Mouse (Mus musculus): ENCODE data around the gene Skap2. TPM values are rescaled to one million over a fixed set of nuclear protein-coding genes. Genes with fewer than 3 reads are reported as not detected.
A peak's percentile ranks its signal among the peaks of the same experiment; 100 is the strongest.

Skap2 gene
- total and polyA plus RNA-seq, 2 experiments from 2014 or later = 11.5 to 12.5 TPM

DNA sequence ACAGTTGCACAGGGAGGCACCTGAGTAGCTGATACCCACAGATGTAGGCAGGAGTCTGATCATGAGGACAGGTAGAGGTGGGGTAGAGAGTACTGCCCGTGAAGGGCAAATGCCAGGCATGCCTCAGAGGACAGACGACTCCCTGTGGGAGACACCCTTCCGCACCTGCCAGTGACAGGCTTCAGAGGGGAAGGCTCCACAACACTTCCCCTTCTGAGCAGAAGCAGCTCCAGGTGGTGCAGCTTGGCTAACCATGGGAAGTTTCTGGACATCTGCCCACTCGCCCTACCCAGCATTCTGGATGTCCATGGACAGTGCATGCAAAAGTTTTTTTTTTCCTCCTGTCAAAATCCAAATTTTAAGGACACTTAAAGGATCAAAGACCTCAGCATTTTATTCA is 190.3 kb downstream of the Skap2 start:
- no peaks in the 10 kb centered on the region for H3K27me3 ChIP-seq (ENCODE audit: insufficient read depth, low read length)
- no peak overlapping the region for H3K4me2 ChIP-seq (ENCODE audit: low read depth, low read length, poor library complexity, severe bottlenecking)
- H3K9ac ChIP-seq (replicated peaks; ENCODE audit: low read length, poor library complexity, severe bottlenecking) = no peak overlapping the region
- DNase-seq (ENCODE audit: low spot score) (no peak), ATAC-seq (ENCODE audit: low FRiP score) (no peak)
- no peaks in the 10 kb centered on the region for H3K9me3 ChIP-seq (ENCODE audit: low read length)
- no peak overlapping the region for H3K27ac ChIP-seq (ENCODE audit: low read depth, low read length)
- TF ChIP-seq CTCF (IDR thresholded peaks at IDR 0.05) = no peak
- 86% methylated on average over 4 of the region's 4 CpGs for WGBS
- no peak overlapping the region for H3K4me3 ChIP-seq (ENCODE audit: low read depth, low read length)
- no peaks in the 10 kb centered on the region for H3K4me1 ChIP-seq (ENCODE audit: insufficient read depth, low read length)
- no peaks in the 10 kb centered on the region for H3K36me3 ChIP-seq (ENCODE audit: insufficient read depth, low read length)

DNA sequence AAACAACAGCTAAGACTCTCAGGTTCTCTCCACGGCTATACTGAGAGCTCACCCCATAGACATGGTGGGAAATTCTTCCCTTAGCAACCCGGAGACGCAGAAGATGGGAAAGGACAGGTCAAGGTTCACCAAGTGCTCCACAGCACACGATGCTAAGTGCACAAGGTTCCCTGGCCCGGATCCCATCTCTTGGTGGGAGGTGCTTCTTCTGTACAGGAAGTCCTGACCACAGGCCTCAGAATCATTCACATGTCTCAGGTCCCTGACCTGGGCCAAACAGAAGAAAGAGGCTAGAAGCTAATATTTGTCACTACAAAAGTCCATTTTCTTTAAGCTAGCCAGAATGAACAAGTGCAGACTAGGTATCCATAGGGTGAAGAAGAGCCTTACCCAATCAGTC is 191.5 kb downstream of the Skap2 start:
- Histone ChIP-seq H3K27ac (ENCODE audit: low read depth, low read length) (no peak overlapping the region), H3K4me3 (ENCODE audit: low read depth, low read length) (no peak overlapping the region), H3K4me2 (ENCODE audit: low read depth, low read length, poor library complexity, severe bottlenecking) (no peak overlapping the region), H3K36me3 (ENCODE audit: insufficient read depth, low read length) (no peaks in the 10 kb centered on the region), H3K4me1 (ENCODE audit: insufficient read depth, low read length) (no peaks in the 10 kb centered on the region), H3K27me3 (ENCODE audit: insufficient read depth, low read length) (no peaks in the 10 kb centered on the region), H3K9me3 (ENCODE audit: low read length) (no peaks in the 10 kb centered on the region), H3K9ac (replicated peaks; ENCODE audit: low read length, poor library complexity, severe bottlenecking) (no peak overlapping the region)
- TF ChIP-seq CTCF (IDR thresholded peaks at IDR 0.05) = no peak
- 83% methylated on average over 5 of the region's 5 CpGs for WGBS
- DNase-seq (ENCODE audit: low spot score) = no peak
- no peak for ATAC-seq (ENCODE audit: low FRiP score)

DNA sequence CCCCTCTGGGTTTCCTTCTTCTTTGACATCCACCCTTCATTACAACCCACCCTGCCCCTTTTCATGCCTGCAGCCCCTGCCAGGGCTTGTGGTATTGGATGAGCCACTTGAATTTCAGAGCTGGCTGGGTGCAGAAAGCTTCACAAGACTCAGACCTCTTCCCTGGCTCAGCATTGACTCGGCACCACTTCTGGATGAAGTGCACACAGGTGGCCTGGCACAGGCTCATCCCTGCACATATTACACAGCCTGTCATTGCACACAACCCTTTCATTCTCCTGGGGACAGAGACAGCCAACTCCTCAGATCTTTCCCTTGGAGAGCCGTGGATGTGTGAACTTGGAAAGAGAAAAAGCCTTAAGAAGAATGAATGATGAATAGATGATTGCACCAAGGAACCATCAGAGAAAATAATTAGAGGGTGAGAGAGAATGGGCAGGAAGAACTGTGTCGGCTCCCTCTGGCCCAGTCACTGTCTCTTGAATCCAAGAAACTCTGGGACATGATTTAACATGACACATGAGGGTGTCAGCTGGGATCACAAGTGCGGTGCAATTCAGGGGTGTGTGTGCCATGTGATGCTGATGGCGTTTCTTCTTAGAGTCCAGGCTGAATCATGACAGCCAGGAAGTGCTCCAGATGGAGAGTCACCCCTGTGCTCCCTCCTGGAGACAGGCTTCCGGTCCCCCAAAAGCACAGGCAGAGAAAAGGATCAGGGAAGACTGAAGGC is 195.3 kb downstream of the Skap2 start:
- H3K27ac ChIP-seq (ENCODE audit: low read depth, low read length) = no peak overlapping the region
- no peaks in the 10 kb centered on the region for H3K9me3 ChIP-seq (ENCODE audit: low read length)
- no peaks in the 10 kb centered on the region for H3K36me3 ChIP-seq (ENCODE audit: insufficient read depth, low read length)
- H3K4me2 ChIP-seq (ENCODE audit: low read depth, low read length, poor library complexity, severe bottlenecking) = no peak overlapping the region
- DNase-seq (ENCODE audit: low spot score) (peak; percentile 32), ATAC-seq (ENCODE audit: low FRiP score) (no peak)
- no peaks in the 10 kb centered on the region for H3K4me1 ChIP-seq (ENCODE audit: insufficient read depth, low read length)
- H3K9ac ChIP-seq (replicated peaks; ENCODE audit: low read length, poor library complexity, severe bottlenecking) = no peak overlapping the region
- H3K4me3 ChIP-seq (ENCODE audit: low read depth, low read length) = no peak overlapping the region
- 77% methylated on average over 6 of the region's 6 CpGs for WGBS
- no peak for TF ChIP-seq CTCF (IDR thresholded peaks at IDR 0.05)
- no peaks in the 10 kb centered on the region for H3K27me3 ChIP-seq (ENCODE audit: insufficient read depth, low read length)

DNA sequence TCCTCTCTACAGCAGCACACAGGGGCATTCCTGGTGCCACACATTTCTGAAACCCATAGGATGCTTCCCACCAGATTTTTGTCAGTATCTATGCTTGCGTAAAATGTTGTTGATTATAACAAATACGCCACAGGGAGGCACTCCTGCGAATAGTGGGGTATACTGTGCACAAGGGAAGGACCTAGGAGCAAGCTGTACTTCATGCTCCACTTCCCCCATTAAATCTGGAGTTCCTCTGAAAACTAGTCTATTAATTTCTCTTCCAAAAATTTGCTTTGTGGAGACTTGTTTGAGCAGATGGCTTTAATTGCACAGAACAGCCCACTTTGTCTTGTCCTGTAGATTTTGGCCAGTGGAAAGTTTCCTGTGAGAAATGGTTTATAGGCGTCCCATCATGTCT is 201.4 kb downstream of the Skap2 start:
- ATAC-seq (ENCODE audit: low FRiP score) = no peak
- no peaks in the 10 kb centered on the region for H3K9me3 ChIP-seq (ENCODE audit: low read length)
- no peak for TF ChIP-seq CTCF (IDR thresholded peaks at IDR 0.05)
- no peak for DNase-seq (ENCODE audit: low spot score)
- WGBS = 91% methylated on average over 4 of the region's 4 CpGs
- no peak overlapping the region for H3K27ac ChIP-seq (ENCODE audit: low read depth, low read length)
- H3K4me1 ChIP-seq (ENCODE audit: insufficient read depth, low read length) = no peaks in the 10 kb centered on the region
- H3K9ac ChIP-seq (replicated peaks; ENCODE audit: low read length, poor library complexity, severe bottlenecking) = no peak overlapping the region
- H3K4me2 ChIP-seq (ENCODE audit: low read depth, low read length, poor library complexity, severe bottlenecking) = no peak overlapping the region
- no peaks in the 10 kb centered on the region for H3K27me3 ChIP-seq (ENCODE audit: insufficient read depth, low read length)
- H3K4me3 ChIP-seq (ENCODE audit: low read depth, low read length) = no peak overlapping the region
- no peaks in the 10 kb centered on the region for H3K36me3 ChIP-seq (ENCODE audit: insufficient read depth, low read length)

DNA sequence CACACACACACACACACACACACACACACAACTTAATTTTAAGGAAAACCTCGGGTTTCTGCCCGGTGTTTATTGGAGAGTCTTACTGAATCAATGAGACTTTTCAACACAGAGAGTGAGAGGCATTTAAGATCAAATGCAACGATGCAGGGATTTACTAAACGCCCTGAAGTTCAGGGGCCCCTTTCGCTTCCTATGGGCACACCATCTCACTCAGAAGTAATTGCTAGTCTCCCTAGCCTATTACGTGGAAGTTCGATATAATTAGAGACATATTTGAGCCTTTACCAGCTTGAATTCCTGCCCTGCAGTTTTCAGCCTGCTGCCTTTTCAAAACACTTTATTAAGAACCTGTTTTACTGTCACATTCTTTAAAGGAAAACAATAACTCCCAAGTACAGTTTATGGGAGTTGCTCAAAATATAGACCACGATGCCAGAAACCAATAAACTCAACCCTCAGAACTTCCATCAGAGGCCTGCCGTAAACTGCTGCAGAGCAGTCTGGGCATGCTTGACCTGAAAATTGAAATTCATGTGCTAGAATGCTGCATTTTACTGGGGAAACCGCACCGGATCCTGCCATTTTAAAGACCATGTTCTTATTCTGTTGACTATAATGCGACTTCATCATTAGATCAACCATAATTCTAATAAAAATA is 203.1 kb downstream of the Skap2 start:
- H3K4me3 ChIP-seq (ENCODE audit: low read depth, low read length) = no peak overlapping the region
- WGBS = 71% methylated on average over 12 of the region's 12 CpGs
- no peak for TF ChIP-seq CTCF (IDR thresholded peaks at IDR 0.05)
- no peaks in the 10 kb centered on the region for H3K27me3 ChIP-seq (ENCODE audit: insufficient read depth, low read length)
- no peaks in the 10 kb centered on the region for H3K9me3 ChIP-seq (ENCODE audit: low read length)
- no peak overlapping the region for H3K4me2 ChIP-seq (ENCODE audit: low read depth, low read length, poor library complexity, severe bottlenecking)
- DNase-seq (ENCODE audit: low spot score) = no peak
- H3K4me1 ChIP-seq (ENCODE audit: insufficient read depth, low read length) = no peaks in the 10 kb centered on the region
- ATAC-seq (ENCODE audit: low FRiP score) = no peak
- H3K9ac ChIP-seq (replicated peaks; ENCODE audit: low read length, poor library complexity, severe bottlenecking) = no peak overlapping the region
- H3K27ac ChIP-seq (ENCODE audit: low read depth, low read length) = no peak overlapping the region
- H3K36me3 ChIP-seq (ENCODE audit: insufficient read depth, low read length) = no peaks in the 10 kb centered on the region

DNA sequence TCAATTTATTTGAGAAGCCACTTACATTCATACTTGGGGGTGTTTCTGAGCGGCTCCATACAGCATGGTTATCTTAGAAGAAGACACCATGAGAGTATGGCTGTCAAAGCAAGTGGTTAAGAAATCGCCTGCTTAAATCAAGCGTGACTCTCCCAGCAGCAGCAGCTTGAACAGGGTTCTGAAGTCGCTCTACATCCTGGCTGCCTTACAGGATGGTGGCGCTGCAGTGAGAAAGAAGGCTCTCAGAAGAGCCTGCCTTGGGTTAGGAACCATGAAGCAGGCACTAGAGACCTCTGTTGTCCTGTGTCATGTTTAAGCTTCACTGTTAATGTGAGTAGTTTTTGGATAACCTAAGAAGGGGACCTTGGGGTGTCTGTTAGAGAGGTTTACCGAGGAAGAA is 204.3 kb downstream of the Skap2 start:
- no peaks in the 10 kb centered on the region for H3K4me1 ChIP-seq (ENCODE audit: insufficient read depth, low read length)
- no peaks in the 10 kb centered on the region for H3K9me3 ChIP-seq (ENCODE audit: low read length)
- TF ChIP-seq CTCF (IDR thresholded peaks at IDR 0.05) = no peak
- ATAC-seq (ENCODE audit: low FRiP score) (no peak), DNase-seq (ENCODE audit: low spot score) (no peak)
- no peak overlapping the region for H3K4me3 ChIP-seq (ENCODE audit: low read depth, low read length)
- H3K27me3 ChIP-seq (ENCODE audit: insufficient read depth, low read length) = no peaks in the 10 kb centered on the region
- no peak overlapping the region for H3K9ac ChIP-seq (replicated peaks; ENCODE audit: low read length, poor library complexity, severe bottlenecking)
- WGBS = 77% methylated on average over 6 of the region's 6 CpGs
- no peaks in the 10 kb centered on the region for H3K36me3 ChIP-seq (ENCODE audit: insufficient read depth, low read length)
- H3K4me2 ChIP-seq (ENCODE audit: low read depth, low read length, poor library complexity, severe bottlenecking) = no peak overlapping the region
- no peak overlapping the region for H3K27ac ChIP-seq (ENCODE audit: low read depth, low read length)

Other genes with a start within 250 kb of the Skap2 start
- gene Hoxa1, start 145.8 kb upstream of the Skap2 start, total RNA-seq (2014; rRNA removed) = 0.27 TPM in 1 of 2 replicates, not detected in the other
- gene Hoxa1, start 145.8 kb upstream of the Skap2 start, polyA plus RNA-seq (2015; fragmentation: Nextera tagmentation; extraction: Ambion mirVana) = 0.16 TPM in 1 of 2 replicates, not detected in the other
- gene Hoxa2, start 152.3 kb upstream of the Skap2 start, total RNA-seq (2014; rRNA removed) = 1.6 and 3.0 TPM in 2 replicates
- gene Hoxa2, start 152.3 kb upstream of the Skap2 start, polyA plus RNA-seq (2015; fragmentation: Nextera tagmentation; extraction: Ambion mirVana) = not detected in 2 replicates
- not detected in 2 replicates for gene 5730596B20Rik, start 164.9 kb upstream of the Skap2 start, total RNA-seq (2014; rRNA removed)
- not detected in 2 replicates for gene 5730596B20Rik, start 164.9 kb upstream of the Skap2 start, polyA plus RNA-seq (2015; fragmentation: Nextera tagmentation; extraction: Ambion mirVana)
- 0.22 TPM in 1 of 2 replicates, not detected in the other for gene Hoxa4, start 179.2 kb upstream of the Skap2 start, total RNA-seq (2014; rRNA removed)
- not detected in 2 replicates for gene Hoxa4, start 179.2 kb upstream of the Skap2 start, polyA plus RNA-seq (2015; fragmentation: Nextera tagmentation; extraction: Ambion mirVana)
- gene Hoxa5, start 192.0 kb upstream of the Skap2 start, total RNA-seq (2014; rRNA removed) = 10.4 TPM in 1 of 2 replicates, not detected in the other
- gene Hoxa5, start 192.0 kb upstream of the Skap2 start, polyA plus RNA-seq (2015; fragmentation: Nextera tagmentation; extraction: Ambion mirVana) = not detected in 2 replicates
- gene Hoxa6, start 196.2 kb upstream of the Skap2 start, total RNA-seq (2014; rRNA removed) = not detected in 2 replicates
- not detected in 2 replicates for gene Hoxa6, start 196.2 kb upstream of the Skap2 start, polyA plus RNA-seq (2015; fragmentation: Nextera tagmentation; extraction: Ambion mirVana)
- gene Hoxa3, start 200.8 kb upstream of the Skap2 start, total RNA-seq (2014; rRNA removed) = 1.6 TPM in 1 of 2 replicates, not detected in the other
- not detected in 2 replicates for gene Hoxa3, start 200.8 kb upstream of the Skap2 start, polyA plus RNA-seq (2015; fragmentation: Nextera tagmentation; extraction: Ambion mirVana)
- not detected in 2 replicates for gene Gm28308, start 200.8 kb upstream of the Skap2 start, total RNA-seq (2014; rRNA removed)
- gene Gm28308, start 200.8 kb upstream of the Skap2 start, polyA plus RNA-seq (2015; fragmentation: Nextera tagmentation; extraction: Ambion mirVana) = not detected in 2 replicates
- not detected in 2 replicates for gene Hoxa7, start 209.3 kb upstream of the Skap2 start, total RNA-seq (2014; rRNA removed)
- not detected in 2 replicates for gene Hoxa7, start 209.3 kb upstream of the Skap2 start, polyA plus RNA-seq (2015; fragmentation: Nextera tagmentation; extraction: Ambion mirVana)
- not detected in 2 replicates for gene Hoxa9, start 218.5 kb upstream of the Skap2 start, total RNA-seq (2014; rRNA removed)
- gene Hoxa9, start 218.5 kb upstream of the Skap2 start, polyA plus RNA-seq (2015; fragmentation: Nextera tagmentation; extraction: Ambion mirVana) = not detected in 2 replicates
- gene Hoxa10, start 228.3 kb upstream of the Skap2 start, total RNA-seq (2014; rRNA removed) = not detected in 2 replicates
- gene Hoxa10, start 228.3 kb upstream of the Skap2 start, polyA plus RNA-seq (2015; fragmentation: Nextera tagmentation; extraction: Ambion mirVana) = not detected in 2 replicates
- gene Hoxa11, start 233.3 kb upstream of the Skap2 start, total RNA-seq (2014; rRNA removed) = not detected in 2 replicates
- not detected in 2 replicates for gene Hoxa11, start 233.3 kb upstream of the Skap2 start, polyA plus RNA-seq (2015; fragmentation: Nextera tagmentation; extraction: Ambion mirVana)
- not detected in 2 replicates for gene Hoxa13, start 248.3 kb upstream of the Skap2 start, total RNA-seq (2014; rRNA removed)
- not detected in 2 replicates for gene Hoxa13, start 248.3 kb upstream of the Skap2 start, polyA plus RNA-seq (2015; fragmentation: Nextera tagmentation; extraction: Ambion mirVana)